Mouse (Mus musculus) intestine, embryonic 14.5 days (tissue): ENCODE results near the gene Got2. TPM values are rescaled to one million over a fixed set of nuclear protein-coding genes. Genes with fewer than 3 reads are reported as not detected.
A peak's percentile ranks its signal among the peaks of the same experiment; 100 is the strongest.

Source experiments
- ATAC-seq: fragments of 200-750 bp; cut with Nextera tagmentation; replicated peaks from 2 replicates; pipeline ENCODE4 v1.8.0; 2017; ENCODE audit warnings: low read depth, moderate number of reproducible peaks, moderate TSS enrichment, moderate library complexity; ENCODE audit not compliant: low FRiP score, low TSS enrichment
- DNase-seq: peaks from one replicate; pipeline ENCODE4 v3.0.0-alpha.2; 2018; ENCODE audit warnings: low spot score
- H3K27ac ChIP-seq: fragments of 300-500 bp; sonication (generic); 2 replicates; pipeline ENCODE4 v1.5.1; 2014; ENCODE audit warnings: low read depth, mild to moderate bottlenecking, control low read depth
- H3K27me3 ChIP-seq: fragments of 300-500 bp; sonication (generic); replicated peaks from 2 replicates; pipeline ENCODE4 v1.6.1; 2014; ENCODE audit warnings: low read length, control low read depth; ENCODE audit not compliant: control insufficient read depth, insufficient read depth
- H3K36me3 ChIP-seq: fragments of 300-500 bp; sonication (generic); 2 replicates; pipeline ENCODE4 v1.6.1; 2014; ENCODE audit warnings: low read length, control low read depth; ENCODE audit not compliant: control insufficient read depth, insufficient read depth
- H3K4me1 ChIP-seq: fragments of 300-500 bp; sonication (generic); replicated peaks from 2 replicates; pipeline ENCODE4 v1.6.1; 2014; ENCODE audit warnings: low read length, control low read depth, mixed read lengths; ENCODE audit not compliant: control insufficient read depth, insufficient read depth
- H3K4me2 ChIP-seq: fragments of 300-500 bp; sonication (generic); 2 replicates; pipeline ENCODE4 v1.6.1; 2014; ENCODE audit warnings: low read length
- H3K4me3 ChIP-seq: fragments of 300-500 bp; sonication (generic); 2 replicates; pipeline ENCODE4 v1.5.1; 2014; ENCODE audit warnings: low read depth, low read length, control low read depth, mixed read lengths
- H3K9ac ChIP-seq: fragments of 300-500 bp; sonication (generic); 2 replicates; pipeline ENCODE4 v1.6.1; 2014; ENCODE audit warnings: mild to moderate bottlenecking, low read length
- H3K9me3 ChIP-seq: fragments of 300-500 bp; sonication (generic); 2 replicates; pipeline ENCODE4 v1.6.1; 2016; ENCODE audit warnings: low read length, control low read depth; ENCODE audit not compliant: control insufficient read depth
- WGBS: fragments of 180-500 bp; shearing (Covaris S2); extraction: QIAGEN DNeasy Blood & Tissue Kit; methylation state at CpG from one replicate; pipeline ENCODE4 v1.1.7; 2014; 5-methylcytosine and 5-hydroxymethylcytosine counted together
- polyA plus RNA-seq: library from polyadenylated mRNA; unstranded; fragments of >200 nt; fragmentation: Nextera tagmentation; extraction: Ambion mirVana; gene quantifications from 2 replicates; pipeline ENCODE4 v1.2.1, GENCODE M21; 2014

Gene Got2
- polyA plus RNA-seq, 1 experiment from 2014 or later, result 84.7 TPM

GRCm38 (mm10) chr8:95901864-95902263 is 13.5 kb upstream of the Got2 start:
- H3K27me3 ChIP-seq, result no peaks in the 10 kb centered on the region
- DNase-seq (no peak), ATAC-seq (no peak)
- 34% methylated on average over 7 of the region's 7 CpGs for WGBS
- no peak overlapping the region for H3K9ac ChIP-seq
- H3K4me3 ChIP-seq, result no peak overlapping the region
- no peak overlapping the region for H3K27ac ChIP-seq
- no peaks in the 10 kb centered on the region for H3K9me3 ChIP-seq
- H3K36me3 ChIP-seq, result no peaks in the 10 kb centered on the region
- H3K4me1 ChIP-seq, result no peaks in the 10 kb centered on the region
- H3K4me2 ChIP-seq, result no peak overlapping the region

DNA sequence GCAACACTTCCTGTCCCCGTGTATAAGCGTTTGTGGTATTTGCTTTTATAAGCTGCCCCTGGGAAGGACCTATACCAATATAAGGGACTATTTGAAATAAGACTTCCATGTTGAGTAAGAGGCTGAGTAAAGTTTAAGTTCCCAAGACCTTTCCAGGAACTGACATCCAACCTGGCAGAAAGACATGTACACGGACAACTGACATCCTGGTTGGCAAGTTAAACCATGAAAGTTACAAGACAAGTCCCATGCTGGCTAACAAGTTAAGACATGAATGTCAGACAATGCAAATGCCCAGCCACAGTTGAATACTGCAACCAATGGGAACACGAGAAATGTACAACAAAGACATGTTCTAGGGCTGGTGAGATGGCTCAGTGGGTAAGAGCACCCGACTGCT is 5.4 kb upstream of the Got2 start:
- Histone ChIP-seq H3K9ac (no peak overlapping the region), H3K9me3 (no peaks in the 10 kb centered on the region), H3K36me3 (no peaks in the 10 kb centered on the region), H3K27ac (no peak overlapping the region), H3K27me3 (no peaks in the 10 kb centered on the region), H3K4me3 (no peak overlapping the region), H3K4me2 (no peak overlapping the region), H3K4me1 (no peaks in the 10 kb centered on the region)
- no peak for DNase-seq
- WGBS, result 82% methylated on average over 5 of the region's 5 CpGs
- no peak for ATAC-seq

GRCm38 (mm10) chr8:95887578-95888284 is 616 bp downstream of the Got2 start:
- peak overlapping the region; percentile 67 for H3K27ac ChIP-seq
- WGBS, result under 1% methylated on average over 38 of the region's 38 CpGs

GRCm38 (mm10) chr8:95886647-95887577 is 1.4 kb downstream of the Got2 start:
- ATAC-seq (no peak), DNase-seq (no peak)
- Histone ChIP-seq H3K27me3 (no peaks in the 10 kb centered on the region), H3K36me3 (no peaks in the 10 kb centered on the region), H3K27ac (no peak overlapping the region), H3K4me3 (peak overlapping the region; percentile 93), H3K9ac (peak overlapping the region; percentile 71), H3K4me1 (peaks cover 13% of the 10 kb centered on the region), H3K4me2 (peak overlapping the region; percentile 86), H3K9me3 (no peaks in the 10 kb centered on the region)
- 64% methylated on average over 17 of the region's 17 CpGs for WGBS

More at GRCm38 (mm10) chr8:95887578-95888284, 616 bp downstream of the Got2 start:
- H3K36me3 ChIP-seq, result no peaks in the 10 kb centered on the region
- peak overlapping the region; percentile 93 for H3K4me3 ChIP-seq
- ATAC-seq (peak; percentile 94), DNase-seq (peak; percentile 87)
- peak overlapping the region; percentile 71 for H3K9ac ChIP-seq
- no peaks in the 10 kb centered on the region for H3K9me3 ChIP-seq
- peak overlapping the region; percentile 86 for H3K4me2 ChIP-seq
- peaks cover 13% of the 10 kb centered on the region for H3K4me1 ChIP-seq
- no peaks in the 10 kb centered on the region for H3K27me3 ChIP-seq

DNA sequence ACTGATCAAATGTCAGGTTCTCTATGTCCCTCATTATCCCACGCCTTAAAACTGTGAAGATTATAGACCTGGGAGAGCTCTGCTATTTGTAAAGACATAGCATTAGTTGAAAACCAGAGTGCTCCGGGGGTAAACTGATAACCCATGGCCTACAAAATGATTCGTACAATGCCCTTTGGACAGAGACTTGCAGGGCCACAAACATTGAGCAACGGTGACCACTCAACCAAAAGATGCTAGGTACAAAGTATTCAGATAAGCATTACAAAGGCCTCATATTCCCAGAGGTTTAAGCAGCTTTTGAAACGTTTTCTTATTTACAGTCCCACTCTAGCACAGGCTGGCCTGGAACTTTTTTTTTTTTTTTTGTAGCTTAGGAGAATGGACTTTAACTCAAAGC is 2.4 kb downstream of the Got2 start:
- Histone ChIP-seq H3K4me1 (peaks cover 13% of the 10 kb centered on the region), H3K27me3 (no peaks in the 10 kb centered on the region), H3K9me3 (no peaks in the 10 kb centered on the region), H3K9ac (no peak overlapping the region), H3K4me3 (no peak overlapping the region), H3K4me2 (no peak overlapping the region), H3K36me3 (no peaks in the 10 kb centered on the region), H3K27ac (no peak overlapping the region)
- WGBS, result 71% methylated on average over 5 of the region's 5 CpGs
- DNase-seq (no peak), ATAC-seq (no peak)

DNA sequence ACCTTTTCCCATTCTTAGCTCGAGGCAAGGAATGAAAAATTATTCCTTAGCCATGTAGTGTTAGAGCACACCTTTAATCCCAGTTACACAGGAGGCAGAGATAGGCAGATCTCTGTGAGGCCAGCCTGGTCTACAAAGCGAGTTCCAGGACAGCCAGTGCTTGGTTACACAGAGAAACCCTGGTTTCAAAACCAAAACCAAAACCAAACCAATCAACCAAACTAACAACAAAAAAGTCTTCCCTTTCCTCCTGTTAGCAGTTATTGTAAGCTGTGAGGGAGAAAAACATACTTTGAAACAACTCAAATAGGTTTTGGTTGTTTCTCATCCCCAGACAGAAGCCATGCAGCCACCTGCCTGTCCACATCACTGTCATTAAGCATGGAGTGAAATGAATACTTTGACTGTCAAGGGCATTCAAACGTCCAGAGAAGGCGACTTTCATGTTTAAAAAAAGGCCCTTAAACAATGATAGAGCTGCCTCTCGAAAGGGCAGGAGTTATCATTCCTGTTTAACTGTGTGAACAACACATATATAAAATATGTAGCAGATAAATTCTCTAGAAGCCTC is 3.0 kb downstream of the Got2 start:
- Histone ChIP-seq H3K4me3 (no peak overlapping the region), H3K9me3 (no peaks in the 10 kb centered on the region), H3K4me2 (no peak overlapping the region), H3K9ac (no peak overlapping the region), H3K27me3 (no peaks in the 10 kb centered on the region), H3K27ac (no peak overlapping the region), H3K36me3 (no peaks in the 10 kb centered on the region), H3K4me1 (peaks cover 13% of the 10 kb centered on the region)
- WGBS, result 76% methylated on average over 5 of the region's 5 CpGs
- DNase-seq (no peak), ATAC-seq (no peak)

- H3K27ac ChIP-seq, result no peak overlapping the region
- DNase-seq (no peak), ATAC-seq (no peak)
- H3K4me3 ChIP-seq, result no peak overlapping the region
- peaks cover 13% of the 10 kb centered on the region for H3K4me1 ChIP-seq
- H3K27me3 ChIP-seq, result no peaks in the 10 kb centered on the region
- H3K4me2 ChIP-seq, result no peak overlapping the region
- no peaks in the 10 kb centered on the region for H3K9me3 ChIP-seq
- no peaks in the 10 kb centered on the region for H3K36me3 ChIP-seq
- 75% methylated on average over 12 of the region's 12 CpGs for WGBS
- H3K9ac ChIP-seq, result no peak overlapping the region
Observed at GRCm38 (mm10) chr8:95884491-95884890, 3.9 kb downstream of the Got2 start.

DNA sequence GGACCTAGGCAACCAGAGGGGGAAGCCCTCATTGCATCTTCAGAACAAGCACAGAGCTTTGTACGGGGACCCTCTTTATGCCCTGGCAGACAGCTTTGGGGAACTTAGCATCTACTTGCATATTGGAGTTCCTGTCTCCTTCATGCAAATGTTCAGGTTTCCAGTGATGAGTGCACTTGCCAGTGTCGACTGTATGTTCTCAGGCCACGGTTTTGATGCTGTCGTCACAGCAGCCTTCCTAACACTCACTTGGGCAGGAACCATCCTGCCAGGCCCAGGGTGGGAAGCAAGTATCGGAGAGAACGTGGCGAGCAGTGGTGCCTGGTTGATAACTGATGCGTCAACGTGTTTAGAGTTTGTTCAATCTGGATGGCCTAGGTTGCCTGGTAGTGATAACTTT is 6.2 kb downstream of the Got2 start:
- WGBS, result 87% methylated on average over 9 of the region's 9 CpGs
- Histone ChIP-seq H3K9ac (no peak overlapping the region), H3K4me3 (no peak overlapping the region), H3K9me3 (no peaks in the 10 kb centered on the region), H3K4me1 (peaks cover 16% of the 10 kb centered on the region), H3K27ac (no peak overlapping the region), H3K36me3 (peaks cover 7% of the 10 kb centered on the region), H3K4me2 (no peak overlapping the region), H3K27me3 (no peaks in the 10 kb centered on the region)
- ATAC-seq (no peak), DNase-seq (no peak)
